Mouse (Mus musculus): ENCODE data around the gene Tex2.
"Not testable (repeated sequence)": the region's sequence is repeated elsewhere in the genome, so short reads cannot be mapped to it uniquely, and the experiment has no call there.

Tex2 gene

GRCm38 (mm10) chr11:106511236-106512005, 101.8 kb downstream of the Tex2 start:
- no peak for DNase-seq (ENCODE audit: low read depth, low spot score)

DNA sequence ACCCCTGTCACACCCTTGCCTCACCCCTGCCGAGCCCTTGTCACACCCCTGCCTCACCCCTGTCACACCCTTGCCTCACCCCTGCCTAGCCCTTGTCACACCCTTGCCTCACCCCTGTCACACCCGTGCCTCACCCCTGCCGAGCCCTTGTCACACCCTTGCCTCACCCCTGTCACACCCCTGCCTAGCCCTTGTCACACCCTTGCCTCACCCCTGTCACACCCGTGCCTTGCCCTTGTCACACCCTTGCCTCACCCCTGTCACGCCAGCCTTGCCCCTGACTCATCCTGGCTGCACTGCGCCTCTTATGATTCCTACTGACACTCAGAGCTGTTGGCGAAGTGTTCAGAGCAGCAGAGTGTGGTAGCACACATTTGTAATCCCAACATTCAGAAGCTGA, 105.6 kb downstream of the Tex2 start:
- no peak for DNase-seq (ENCODE audit: low read depth, low spot score)

- peak; percentile 51 for DNase-seq (ENCODE audit: low read depth, low spot score)
These were observed 107.0 kb downstream of the Tex2 start for GRCm38 (mm10) chr11:106506211-106506610.

GRCm38 (mm10) chr11:106504129-106504528, 109.1 kb downstream of the Tex2 start:
- no peak for DNase-seq (ENCODE audit: low read depth, low spot score)

GRCm38 (mm10) chr11:106503425-106503717, 109.9 kb downstream of the Tex2 start:
- DNase-seq (ENCODE audit: low read depth, low spot score), result no peak

DNA sequence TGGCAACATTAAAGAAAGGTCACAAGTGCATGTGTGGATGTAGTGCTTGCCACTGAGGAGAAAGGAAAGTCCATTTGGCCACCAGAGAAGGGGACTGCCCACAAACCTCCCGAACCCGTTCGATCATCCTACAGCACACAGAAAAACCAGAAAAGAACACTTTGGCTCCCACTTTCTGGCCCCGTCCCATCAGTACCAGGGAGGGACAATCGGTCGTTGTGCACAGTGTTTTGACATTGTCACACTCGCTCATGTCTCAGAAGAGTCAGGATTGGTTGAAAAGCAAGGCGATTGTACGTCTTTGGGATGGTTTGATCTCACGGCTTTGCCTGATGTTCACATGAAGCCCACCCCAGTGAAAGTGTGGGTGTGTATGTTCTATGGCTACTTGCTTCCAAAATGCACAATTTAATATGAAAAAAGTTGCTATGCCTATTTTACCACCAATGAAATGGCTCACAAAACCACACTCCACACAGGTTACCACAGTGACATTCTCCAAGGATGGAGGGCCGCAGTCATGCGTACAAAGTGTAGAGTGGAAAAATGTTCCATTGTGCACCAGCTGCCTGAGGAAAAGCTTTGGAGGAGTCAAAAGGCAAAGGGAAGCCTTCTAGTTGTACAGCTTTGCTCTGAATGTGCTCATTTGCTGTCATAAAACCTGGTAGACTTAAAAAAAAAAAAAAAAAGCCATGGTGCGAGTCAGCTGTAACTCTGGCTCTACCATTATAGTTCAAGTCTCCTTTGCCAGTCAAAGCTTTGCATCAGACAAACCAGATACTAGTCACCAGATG, 110.4 kb downstream of the Tex2 start:
- peak; percentile 34 for DNase-seq (ENCODE audit: low read depth, low spot score)

DNA sequence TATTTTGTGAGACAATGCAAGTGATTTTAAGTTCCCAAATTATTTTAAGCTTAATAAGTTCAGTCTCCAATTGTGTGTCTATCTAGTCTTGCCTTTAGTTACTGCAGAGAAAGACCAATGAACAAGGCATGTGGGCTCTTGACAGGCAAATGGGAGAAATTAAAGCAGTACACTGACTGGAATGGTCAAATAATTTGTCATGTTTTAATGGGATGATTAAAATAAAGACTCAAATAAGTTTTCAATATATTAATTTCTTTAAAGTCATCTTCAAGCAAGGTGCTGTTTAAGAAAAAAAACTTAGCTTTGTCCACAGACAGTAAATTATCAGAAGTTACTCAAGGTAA, 111.1 kb downstream of the Tex2 start:
- no peak for DNase-seq (ENCODE audit: low read depth, low spot score)

DNA sequence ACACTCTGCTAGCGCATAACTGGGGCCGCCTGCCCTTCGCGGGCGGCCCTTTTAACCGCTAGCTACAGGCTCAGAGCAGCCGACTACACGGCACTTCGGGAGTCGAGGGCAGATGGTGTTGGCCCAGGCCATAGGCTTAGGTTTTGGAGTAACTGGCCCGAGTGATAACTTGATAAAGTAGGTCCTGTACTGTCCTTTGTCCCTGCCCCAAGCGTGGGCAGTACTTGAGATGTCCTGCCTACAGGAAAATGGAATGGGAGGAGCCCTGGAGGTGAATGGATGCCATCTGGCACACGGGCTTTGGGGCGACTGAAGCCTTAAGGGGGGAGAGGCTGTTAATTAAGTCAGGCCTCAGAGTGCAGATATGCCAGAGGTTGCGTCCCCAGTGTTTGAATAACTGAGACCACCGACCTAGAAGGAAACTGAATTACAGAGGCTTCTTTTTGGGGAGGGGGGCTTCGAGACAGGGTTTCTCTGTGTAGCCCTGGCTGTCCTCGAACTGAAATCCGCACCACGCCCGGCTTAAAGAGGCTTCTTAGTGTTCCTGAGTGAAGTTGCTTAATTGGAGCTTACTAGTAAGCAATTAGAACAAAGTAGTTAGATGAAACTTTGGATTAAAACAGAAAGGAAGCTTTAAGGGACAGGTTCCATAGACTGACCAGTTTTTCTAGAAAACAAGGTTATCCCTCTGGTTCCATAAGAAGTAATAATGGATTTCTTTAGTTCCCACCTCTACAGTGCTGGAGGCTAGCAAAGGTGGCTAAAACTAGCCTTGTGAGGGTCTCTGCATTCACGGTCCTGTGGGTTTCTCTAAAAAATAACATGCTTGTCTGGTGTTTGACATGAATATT, 111.7 kb downstream of the Tex2 start:
- DNase-seq (ENCODE audit: low read depth, low spot score), result peak; percentile 86

DNA sequence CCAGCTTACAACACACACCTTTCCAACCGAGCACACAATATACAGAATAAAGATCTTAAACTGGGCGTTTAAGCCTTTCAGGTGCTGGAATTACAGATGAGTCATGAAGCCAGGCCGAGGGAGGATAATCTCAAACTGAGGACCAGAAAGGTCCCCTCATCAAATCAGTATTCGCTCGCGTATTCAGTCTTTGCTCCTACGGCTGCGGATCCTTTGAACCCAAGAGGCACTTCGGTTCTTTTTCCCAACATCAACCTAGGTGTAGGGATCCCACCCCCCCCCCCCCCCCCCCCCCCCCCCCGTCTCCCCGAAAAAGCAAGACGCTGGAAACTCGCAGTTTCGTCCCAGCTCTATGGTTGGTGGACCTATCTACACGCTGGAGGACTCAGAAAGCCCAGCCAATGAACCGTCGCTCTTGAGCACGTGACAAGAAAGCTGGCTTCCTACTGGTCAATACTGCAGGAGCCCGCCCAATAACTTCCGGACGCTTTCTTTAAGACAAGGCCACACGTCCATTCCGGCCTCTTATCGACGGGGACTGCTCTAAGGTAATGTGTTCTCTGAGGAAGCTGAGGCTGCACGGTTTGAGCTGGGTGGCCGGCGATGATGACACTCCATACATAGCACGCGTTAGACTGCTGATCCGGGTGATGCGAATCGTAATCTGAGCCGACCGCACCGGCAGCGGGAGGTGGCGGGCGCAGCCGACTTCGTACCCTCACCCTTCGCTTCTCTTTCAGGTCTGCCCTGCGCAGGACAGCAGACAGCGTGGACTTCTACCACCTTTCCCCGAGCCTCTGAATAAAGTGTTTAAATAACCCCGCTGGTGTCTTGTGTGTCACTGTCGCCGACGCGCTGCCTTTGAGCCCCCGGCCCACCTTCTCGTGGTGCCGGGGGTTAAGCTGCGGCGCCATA, 112.6 kb downstream of the Tex2 start:
- peak; percentile 98 for DNase-seq (ENCODE audit: low read depth, low spot score)

DNA sequence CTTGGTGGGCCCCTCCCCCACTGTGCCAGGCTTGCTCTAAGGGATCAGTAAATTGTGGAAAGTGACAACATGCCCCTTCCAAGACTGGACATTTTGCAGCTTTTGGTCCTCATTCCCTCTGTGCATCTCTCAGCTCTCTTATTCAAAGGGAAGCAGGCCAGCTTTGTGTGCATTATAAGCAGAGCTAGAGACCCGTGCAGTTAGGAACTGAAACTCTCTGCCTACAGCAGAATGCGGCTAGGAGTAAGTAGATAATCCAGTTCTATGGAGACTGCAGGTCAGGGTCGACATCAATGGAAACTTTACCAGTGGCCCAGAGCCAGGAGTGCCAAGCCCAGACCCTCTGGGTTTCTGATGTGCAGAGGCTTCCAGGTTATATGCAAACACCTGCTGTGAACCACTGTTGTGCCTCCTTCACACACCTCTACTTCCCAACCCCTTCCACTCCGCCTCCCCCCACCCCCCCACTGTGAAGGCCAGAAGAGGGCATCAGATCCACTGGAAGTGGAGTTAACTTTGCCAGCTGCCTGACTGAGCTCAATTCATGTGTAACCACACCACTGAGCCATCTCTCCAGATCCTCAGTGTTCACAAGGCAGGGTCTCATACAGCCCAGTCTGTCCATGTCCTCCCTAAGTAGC, 114.4 kb downstream of the Tex2 start:
- peak; percentile 51 for DNase-seq (ENCODE audit: low read depth, low spot score)

DNA sequence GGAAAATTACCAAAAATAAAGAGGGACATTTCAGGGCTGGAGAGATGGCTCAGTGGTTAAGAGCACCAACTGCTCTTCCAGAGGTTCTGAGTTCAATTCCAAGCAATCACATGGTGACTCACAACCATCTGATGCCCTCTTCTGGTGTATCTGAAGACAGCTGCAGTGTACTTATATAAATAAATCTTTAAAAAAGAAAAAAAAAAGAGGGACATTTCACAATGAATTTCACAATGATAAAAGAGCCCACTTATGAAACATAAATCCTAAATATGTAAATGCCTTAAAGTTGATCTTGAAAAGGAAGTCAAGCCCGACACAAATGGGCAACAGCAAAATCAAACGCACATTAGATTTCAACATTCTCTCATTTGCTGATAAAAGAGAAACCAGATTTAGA, 115.3 kb downstream of the Tex2 start:
- DNase-seq (ENCODE audit: low read depth, low spot score), result no peak

DNA sequence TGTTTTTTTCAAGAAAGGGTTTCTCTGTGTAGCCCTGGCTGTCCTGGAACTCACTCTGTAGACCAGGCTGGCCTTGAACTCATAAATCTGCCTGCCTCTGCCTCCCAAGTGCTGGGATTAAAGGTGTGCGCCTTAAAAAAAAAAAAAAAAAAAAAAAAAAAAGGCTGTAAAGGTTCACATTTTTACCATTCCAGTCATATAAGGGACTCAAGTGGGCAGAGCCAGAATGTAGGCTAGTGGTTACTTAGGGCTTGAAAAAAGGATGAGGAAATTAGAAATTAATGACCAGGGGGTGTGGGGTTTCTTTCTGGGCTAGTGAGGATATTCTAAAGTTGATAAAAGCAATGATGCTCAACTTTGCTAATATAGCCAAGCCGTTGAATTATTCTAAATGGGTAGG, 116.2 kb downstream of the Tex2 start:
- not testable (repeated sequence) for DNase-seq (ENCODE audit: low read depth, low spot score)

DNA sequence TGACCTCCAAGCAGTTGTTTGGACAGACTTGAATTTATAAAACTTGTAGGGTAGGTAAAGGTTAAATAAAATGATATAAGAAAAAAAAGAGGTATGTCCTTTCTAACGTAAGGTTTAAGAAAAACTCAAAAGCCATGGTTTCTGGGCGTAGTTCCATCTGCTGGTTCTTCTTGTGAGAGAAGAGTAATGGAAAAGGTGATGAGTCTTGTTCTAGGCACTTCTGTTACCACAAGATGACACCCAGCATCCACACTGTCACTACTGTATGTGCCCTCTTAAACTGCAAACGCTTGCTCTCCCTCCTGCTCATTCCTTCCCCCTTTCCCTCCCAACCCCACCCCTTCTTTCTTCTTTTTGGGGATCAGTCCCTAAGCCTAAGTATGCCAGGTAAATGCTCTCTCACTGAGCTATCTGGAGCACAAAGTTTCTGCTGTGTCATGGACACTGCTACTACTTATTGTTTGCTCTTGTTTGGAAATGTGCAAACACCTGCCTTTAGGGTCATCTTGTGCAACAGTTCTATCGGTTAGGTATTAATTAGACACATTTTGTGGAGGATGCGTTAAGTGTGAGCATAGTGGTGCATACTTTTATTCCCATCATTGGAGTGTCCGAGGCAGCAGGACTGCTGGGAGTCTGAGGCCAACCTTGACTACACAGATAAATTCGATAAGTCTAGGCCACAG, 120.1 kb downstream of the Tex2 start:
- no peak for DNase-seq (ENCODE audit: low read depth, low spot score)

- peak; percentile 87 for DNase-seq (ENCODE audit: low read depth, low spot score)
These were observed 121.8 kb downstream of the Tex2 start for GRCm38 (mm10) chr11:106491393-106491792.

DNA sequence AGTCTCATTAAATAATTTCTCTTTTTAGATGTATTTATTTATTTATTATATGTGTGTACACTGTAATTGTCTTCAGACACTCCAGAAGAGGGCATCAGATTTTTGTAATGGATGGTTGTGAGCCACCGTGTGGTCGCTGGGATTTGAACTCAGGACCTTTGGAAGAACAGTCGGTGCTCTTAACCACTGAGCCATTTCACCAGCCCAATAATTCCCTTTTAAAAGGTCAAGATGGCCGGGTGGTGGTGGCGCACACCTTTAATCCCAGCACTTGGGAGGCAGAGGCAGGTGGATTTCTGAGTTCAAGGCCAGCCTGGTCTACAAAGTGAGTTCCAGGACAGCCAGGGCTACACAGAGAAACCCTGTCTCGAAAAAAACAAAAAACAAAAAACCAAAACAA, 122.6 kb downstream of the Tex2 start:
- DNase-seq (ENCODE audit: low read depth, low spot score), result not testable (repeated sequence)

DNA sequence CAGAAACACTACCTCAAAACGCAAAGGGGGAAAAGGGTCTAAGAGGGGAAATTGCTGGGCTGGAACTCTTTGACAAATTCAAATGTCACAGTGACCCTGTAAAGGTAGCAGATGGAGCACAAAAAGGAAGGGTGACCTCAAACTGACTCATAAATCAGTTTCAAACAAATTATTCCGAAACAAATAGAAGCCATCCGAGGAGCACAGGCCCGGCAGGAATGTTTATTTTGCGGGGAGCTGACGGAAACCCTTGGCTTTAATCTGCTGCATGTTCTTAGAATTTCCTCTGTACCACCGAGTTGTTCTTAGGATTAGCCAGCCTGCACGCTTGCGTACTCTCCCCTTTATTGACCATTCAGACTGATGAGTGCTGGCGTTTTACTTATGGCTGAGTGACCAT, 123.2 kb downstream of the Tex2 start:
- DNase-seq (ENCODE audit: low read depth, low spot score), result no peak

- no peak for DNase-seq (ENCODE audit: low read depth, low spot score)
These were observed 124.1 kb downstream of the Tex2 start for GRCm38 (mm10) chr11:106489036-106489693.

DNA sequence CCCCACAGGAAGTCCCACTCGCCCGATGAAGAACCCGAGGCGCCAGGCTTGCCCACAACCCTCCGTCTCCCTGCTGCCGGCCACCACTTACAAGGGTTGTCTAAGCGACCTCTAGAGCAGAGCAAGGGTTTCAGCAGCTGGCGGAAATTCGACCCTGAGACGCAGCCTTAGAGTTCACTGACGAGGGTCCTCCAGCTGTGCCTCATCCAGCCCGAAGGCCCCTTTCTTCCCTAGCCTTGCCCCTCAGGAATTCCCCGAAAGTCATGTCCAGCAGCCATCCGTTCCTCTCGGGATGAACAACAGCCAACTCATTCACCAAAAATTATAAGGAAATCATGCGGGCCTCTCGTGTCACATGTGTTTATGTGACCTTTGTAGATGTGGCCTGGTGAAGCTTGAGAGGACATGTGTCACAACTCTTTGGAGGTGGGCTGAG, 125.1 kb downstream of the Tex2 start:
- no peak for DNase-seq (ENCODE audit: low read depth, low spot score)

GRCm38 (mm10) chr11:106487733-106488115, 125.5 kb downstream of the Tex2 start, which contains the start of gene Ern1:
Gene Ern1 (minus strand): TSS chr11:106487852.
- DNase-seq (ENCODE audit: low read depth, low spot score), result peak; percentile 94

Data from ZHBTc4 (cell line).